Mouse (Mus musculus) G1E (cell line): ENCODE measurements around the gene Flrt1. TPM values are rescaled to one million over a fixed set of nuclear protein-coding genes. Genes with fewer than 3 reads are reported as not detected.

Experiments
- ATAC-seq: 2 replicates; pipeline ENCODE4 v1.8.0; 2016; ENCODE audit warnings: mild to moderate bottlenecking; ENCODE audit not compliant: insufficient number of reproducible peaks, poor library complexity, low FRiP score, severe bottlenecking; ENCODE audit errors: extremely low read depth
- DNase-seq: peaks from one replicate; pipeline ENCODE4 v3.0.0; 2012; ENCODE audit warnings: low spot score
- H3K27me3 ChIP-seq: 2 replicates; pipeline ENCODE4 v1.6.1; 2012; ENCODE audit warnings: mild to moderate bottlenecking, low read length, inconsistent platforms; ENCODE audit not compliant: insufficient read depth
- H3K36me3 ChIP-seq: replicated peaks from 2 replicates; pipeline ENCODE3; 2012; ENCODE audit warnings: mild to moderate bottlenecking, inconsistent platforms
- H3K4me1 ChIP-seq: 2 replicates; pipeline ENCODE4 v1.6.1; 2012; ENCODE audit warnings: low read depth, low read length, inconsistent platforms, mixed read lengths; ENCODE audit not compliant: insufficient read depth
- H3K4me3 ChIP-seq: 2 replicates; pipeline ENCODE4 v1.5.1; 2012; ENCODE audit warnings: low read depth, mild to moderate bottlenecking, inconsistent platforms, low read length, moderate library complexity, mixed read lengths
- H3K9me3 ChIP-seq: replicated peaks from 2 replicates; pipeline ENCODE4 v1.6.1; 2012; ENCODE audit warnings: inconsistent platforms
- CTCF ChIP-seq: IDR thresholded peaks from 2 replicates; pipeline ENCODE4 v1.5.1; 2012; ENCODE audit warnings: low read depth, low read length, inconsistent platforms, mixed read lengths
- GATA1 ChIP-seq: IDR thresholded peaks from 2 replicates; pipeline ENCODE4 v1.6.1; 2012; ENCODE audit warnings: borderline replicate concordance, low read length, inconsistent platforms, mixed read lengths
- GATA2 ChIP-seq: IDR thresholded peaks from 2 replicates; pipeline ENCODE4 v1.6.1; 2012; ENCODE audit warnings: low read depth, low read length, inconsistent platforms, borderline replicate concordance
- POLR2AphosphoS5 ChIP-seq: IDR thresholded peaks from 2 replicates; pipeline ENCODE4 v1.6.1; 2012; ENCODE audit warnings: low read depth, low read length, inconsistent platforms; ENCODE audit not compliant: insufficient replicate concordance
- TAL1 ChIP-seq: conservative IDR thresholded peaks from 2 replicates; pipeline ENCODE4 v1.6.1; 2012; ENCODE audit warnings: low read depth, low read length, inconsistent platforms, mixed read lengths
- polyA plus RNA-seq: library from polyadenylated mRNA; stranded (reverse); fragments of >175 nt; gene quantifications from 2 replicates; pipeline ENCODE4 v1.2.3, GENCODE M21; 2012
- total RNA-seq, 2 experiments: library from RNA; stranded (forward) in 1 of 2; stranded (reverse) in 1 of 2; fragments of 200-1000 nt in 1 of 2; fragments of >200 nt in 1 of 2; fragmentation: Nextera tagmentation in 1 of 2; gene quantifications; 2 replicates each; pipeline ENCODE4 v1.2.3; 2014 to 2017

Flrt1 gene
- total and polyA plus RNA-seq, 3 experiments, result 0.05 TPM; not detected in 2

- H3K27me3 ChIP-seq, result peaks cover 50% of the 10 kb centered on the region
- TF ChIP-seq TAL1 (no peak), GATA1 (no peak), POLR2AphosphoS5 (no peak), CTCF (no peak), GATA2 (no peak)
- ATAC-seq (no peak), DNase-seq (no peak)
- H3K4me1 ChIP-seq, result no peaks in the 10 kb centered on the region
- no peaks in the 10 kb centered on the region for H3K36me3 ChIP-seq
- no peaks in the 10 kb centered on the region for H3K9me3 ChIP-seq
- no peak overlapping the region for H3K4me3 ChIP-seq
These were observed 29.1 kb upstream of the Flrt1 start for GRCm38 (mm10) chr19:7134631-7135091.

DNA sequence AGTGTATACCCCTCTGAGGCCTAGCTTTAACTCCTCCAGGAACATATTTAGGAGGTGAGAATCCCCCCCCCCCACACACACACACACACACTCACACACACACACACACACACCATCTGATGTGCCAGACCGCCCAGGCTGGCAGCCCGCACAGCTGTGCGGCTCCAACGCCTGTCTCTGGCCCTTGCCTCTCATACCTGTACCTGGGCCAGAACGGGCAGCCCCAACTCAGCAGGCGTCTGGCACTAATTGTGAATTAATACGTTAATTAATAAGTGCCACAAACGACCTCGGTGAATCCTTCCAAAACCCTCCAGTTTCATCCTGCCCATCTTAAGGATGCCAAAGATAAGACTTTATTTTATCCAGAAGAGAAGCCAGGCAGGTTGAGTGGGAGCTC is 27.9 kb upstream of the Flrt1 start:
- ATAC-seq (no peak), DNase-seq (no peak)
- Histone ChIP-seq H3K36me3 (no peaks in the 10 kb centered on the region), H3K27me3 (peaks cover 50% of the 10 kb centered on the region), H3K9me3 (no peaks in the 10 kb centered on the region), H3K4me1 (no peaks in the 10 kb centered on the region), H3K4me3 (no peak overlapping the region)
- TF ChIP-seq POLR2AphosphoS5 (no peak), GATA2 (no peak), CTCF (no peak), TAL1 (no peak), GATA1 (no peak)

DNA sequence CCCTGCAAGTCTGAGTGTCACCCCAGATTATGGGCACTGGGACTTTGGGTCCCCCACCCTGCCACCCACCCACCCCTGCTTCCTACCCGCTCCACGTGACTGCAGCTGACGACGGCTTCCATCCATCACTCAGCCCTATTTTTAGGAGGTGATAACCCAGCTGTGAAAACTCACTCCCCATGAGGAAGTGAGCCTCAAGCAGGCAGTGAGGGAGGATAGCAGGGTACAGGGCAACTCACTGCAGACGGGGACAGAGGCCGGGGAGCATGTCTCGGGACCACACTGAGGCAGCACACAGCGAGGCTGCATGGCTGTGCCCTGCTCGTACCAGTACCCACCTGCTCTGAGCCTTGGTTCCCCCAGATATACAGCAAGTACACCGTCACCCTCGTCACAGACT is 24.8 kb upstream of the Flrt1 start:
- ATAC-seq, result no peak
- no peak overlapping the region for H3K4me3 ChIP-seq
- H3K27me3 ChIP-seq, result peaks cover 31% of the 10 kb centered on the region
- no peaks in the 10 kb centered on the region for H3K9me3 ChIP-seq
- no peak for DNase-seq
- no peaks in the 10 kb centered on the region for H3K36me3 ChIP-seq
- no peak for TF ChIP-seq GATA2
- TF ChIP-seq POLR2AphosphoS5, result no peak
- no peak for TF ChIP-seq GATA1
- no peak for TF ChIP-seq CTCF
- TF ChIP-seq TAL1, result no peak
- no peaks in the 10 kb centered on the region for H3K4me1 ChIP-seq

GRCm38 (mm10) chr19:7128551-7129475 is 23.3 kb upstream of the Flrt1 start:
- peaks cover 23% of the 10 kb centered on the region for H3K27me3 ChIP-seq
- no peak for ATAC-seq

DNA sequence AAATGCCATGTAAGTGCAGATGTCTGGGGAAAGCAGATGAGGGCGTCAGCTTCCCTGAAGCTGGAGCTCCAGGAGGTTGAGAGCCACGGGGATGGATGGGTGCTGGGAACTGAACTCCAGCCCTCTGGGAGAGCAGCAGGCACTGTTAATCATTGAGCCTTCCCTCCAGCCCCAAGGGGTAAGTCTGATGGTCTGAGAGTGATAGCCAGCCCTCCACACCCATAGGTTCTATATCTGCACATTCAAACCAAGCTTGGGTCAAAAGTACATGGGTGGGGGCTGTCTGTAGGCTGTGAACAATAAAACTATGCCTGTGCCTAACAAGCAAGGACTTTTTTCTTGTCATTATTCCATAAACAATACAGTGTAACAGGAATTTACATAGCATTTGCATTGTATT is 21.4 kb upstream of the Flrt1 start:
- Histone ChIP-seq H3K9me3 (no peaks in the 10 kb centered on the region), H3K4me3 (no peak overlapping the region), H3K4me1 (no peaks in the 10 kb centered on the region), H3K27me3 (peaks cover 19% of the 10 kb centered on the region), H3K36me3 (no peaks in the 10 kb centered on the region)
- TF ChIP-seq GATA1 (no peak), POLR2AphosphoS5 (no peak), CTCF (no peak), GATA2 (no peak), TAL1 (no peak)
- ATAC-seq, result no peak
- DNase-seq, result no peak

More at GRCm38 (mm10) chr19:7128551-7129475, 23.3 kb upstream of the Flrt1 start:
- no peak for DNase-seq
- Histone ChIP-seq H3K36me3 (no peaks in the 10 kb centered on the region), H3K4me3 (no peak overlapping the region), H3K9me3 (no peaks in the 10 kb centered on the region), H3K4me1 (no peaks in the 10 kb centered on the region)
- TF ChIP-seq POLR2AphosphoS5, result no peak
- TF ChIP-seq CTCF, result no peak
- no peak for TF ChIP-seq GATA2
- TF ChIP-seq TAL1, result no peak
- TF ChIP-seq GATA1, result no peak

DNA sequence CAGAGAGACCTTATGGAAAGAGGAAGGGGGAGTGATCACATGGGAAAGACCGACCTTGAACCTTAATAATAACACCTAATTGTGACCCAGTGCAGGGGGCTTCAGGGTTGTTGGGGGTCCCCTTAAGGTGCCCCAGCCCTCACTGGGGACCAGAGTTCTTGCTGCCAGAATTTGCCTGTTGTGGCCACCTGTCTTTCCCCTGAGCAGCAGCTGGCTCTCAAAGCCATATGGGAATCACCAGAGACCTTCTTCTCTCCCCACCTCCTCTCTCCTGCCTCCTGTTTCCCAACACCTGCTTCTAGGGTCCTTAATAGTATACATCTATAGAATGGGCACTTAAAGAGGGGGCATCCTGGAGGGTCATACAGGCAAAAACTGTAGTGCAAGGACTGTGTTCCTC is 20.7 kb upstream of the Flrt1 start:
- Histone ChIP-seq H3K4me1 (no peaks in the 10 kb centered on the region), H3K4me3 (no peak overlapping the region), H3K36me3 (no peaks in the 10 kb centered on the region), H3K9me3 (no peaks in the 10 kb centered on the region), H3K27me3 (peaks cover 16% of the 10 kb centered on the region)
- ATAC-seq (no peak), DNase-seq (no peak)
- TF ChIP-seq GATA2, result no peak
- TF ChIP-seq POLR2AphosphoS5, result no peak
- TF ChIP-seq CTCF, result no peak
- no peak for TF ChIP-seq GATA1
- no peak for TF ChIP-seq TAL1
